Mouse (Mus musculus) bone marrow, adult 2 months (tissue): Measurements from ENCODE around the gene Hcn4.

Source experiments
- CTCF ChIP-seq: fragments of 200-500 bp; IDR thresholded peaks from 2 replicates; pipeline ENCODE4 v1.5.1; 2011; ENCODE audit warnings: low read length, control low read depth; ENCODE audit not compliant: control insufficient read depth, insufficient read depth
- POLR2A ChIP-seq: fragments of 200-500 bp; IDR thresholded peaks from 2 replicates; pipeline ENCODE4 v1.6.1; 2011; ENCODE audit warnings: low read depth, mild to moderate bottlenecking, control low read depth, low read length, borderline replicate concordance; ENCODE audit not compliant: control insufficient read depth

DNA sequence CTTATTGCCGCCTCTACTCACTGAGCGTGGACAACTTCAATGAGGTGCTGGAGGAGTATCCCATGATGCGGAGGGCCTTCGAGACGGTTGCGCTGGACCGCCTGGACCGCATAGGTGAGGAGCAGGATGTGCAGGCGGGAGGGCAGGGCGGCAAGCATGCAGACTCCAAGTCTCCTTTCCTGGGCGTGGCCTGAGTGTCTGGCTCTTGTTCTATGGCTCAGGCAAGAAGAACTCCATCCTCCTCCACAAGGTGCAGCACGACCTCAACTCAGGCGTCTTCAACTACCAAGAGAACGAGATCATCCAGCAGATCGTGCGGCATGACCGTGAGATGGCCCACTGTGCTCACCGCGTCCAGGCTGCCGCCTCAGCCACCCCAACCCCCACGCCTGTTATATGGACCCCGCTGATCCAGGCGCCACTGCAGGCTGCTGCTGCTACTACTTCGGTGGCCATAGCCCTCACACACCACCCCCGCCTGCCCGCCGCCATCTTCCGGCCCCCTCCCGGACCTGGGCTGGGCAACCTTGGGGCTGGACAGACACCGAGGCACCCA lies 35.9 kb downstream of the Hcn4 start:
- TF ChIP-seq CTCF (no peak), POLR2A (no peak)
